Mouse (Mus musculus): Measurements from ENCODE around the gene Oat.

DNA sequence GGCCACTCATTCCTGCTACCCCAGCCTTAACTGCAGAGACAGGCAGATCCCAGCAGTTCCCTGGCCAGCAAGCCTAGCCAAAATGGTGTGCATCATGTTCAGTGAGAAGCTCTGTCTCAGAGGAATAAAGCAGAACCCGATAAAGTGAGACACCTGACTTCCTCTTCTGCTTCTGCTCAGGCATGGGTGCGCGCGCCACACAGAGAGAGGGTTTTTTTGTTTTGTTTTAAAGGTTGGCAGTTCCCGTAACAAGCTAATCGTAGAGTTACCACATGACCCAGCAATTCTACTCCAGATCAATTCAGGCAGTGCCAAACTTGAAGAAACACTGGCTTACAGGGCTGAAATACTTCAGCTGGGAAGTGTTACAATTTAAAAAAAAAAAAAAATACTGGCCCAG is 7.4 kb downstream of the Oat start:
- TF ChIP-seq POLR2A (IDR thresholded peaks at IDR 0.05; ENCODE audit: control insufficient read depth, extremely low read depth, insufficient read depth, low read length, poor library complexity) (no peak), CTCF (IDR thresholded peaks at IDR 0.05; ENCODE audit: borderline replicate concordance, control insufficient read depth, extremely low read depth, insufficient read depth, low read length, poor library complexity) (no peak)

Data from thymus, adult 2 months (tissue).